Mouse (Mus musculus) heart, postnatal 25 days (tissue): ENCODE measurements at regions not wholly inside any gene's neighbourhood (a gene's known extent, or its start where the extent isn't known, plus 50 kb on each side); places are given as distances from the start of the nearest gene placed in this dataset.
A peak's percentile ranks its signal among the peaks of the same experiment; 100 is the strongest.

Experiments used
- DNase-seq: peaks from one replicate; pipeline ENCODE4 v3.0.0; 2022; ENCODE audit warnings: low spot score
- intact Hi-C: fragments of 180-260 bp; cut with DNase I; formaldehyde crosslinking; loops from one replicate; pipeline ENCODE4 v1.15.1; 2025

GRCm38 (mm10) chr14:67626181-67626580, 1617.2 kb upstream of the Gulo start:
- no peak for DNase-seq
- intact Hi-C loops: loop anchor here (10.0 kb wide), 1 partner anchor 581 kb away; no protein-coding TSS in a partner anchor

- DNase-seq: no peak
Measured at GRCm38 (mm10) chr14:67623841-67624480, 1615.0 kb upstream of the Gulo start.

GRCm38 (mm10) chr14:67622911-67623310, 1613.9 kb upstream of the Gulo start:
- intact Hi-C loops: loop anchor here (5.0 to 10.0 kb wide), 2 partner anchors 256 to 578 kb away; no protein-coding TSS in a partner anchor
- no peak for DNase-seq

More at GRCm38 (mm10) chr14:67623841-67624480, 1615.0 kb upstream of the Gulo start:
- intact Hi-C loops: loop anchor here (5.0 to 10.0 kb wide), 2 partner anchors 257 to 579 kb away; no protein-coding TSS in a partner anchor

- intact Hi-C loops: loop anchor here (5.0 to 10.0 kb wide), 2 partner anchors 254 to 577 kb away; no protein-coding TSS in a partner anchor
- DNase-seq: no peak
Measured at GRCm38 (mm10) chr14:67621486-67621885, 1612.5 kb upstream of the Gulo start.

- intact Hi-C loops: loop anchor here (1.0 to 10.0 kb wide), 3 partner anchors 254 to 576 kb away; no protein-coding TSS in a partner anchor
Measured at GRCm38 (mm10) chr14:67620854-67621476, 1612.0 kb upstream of the Gulo start.

GRCm38 (mm10) chr14:67619571-67619970, 1610.6 kb upstream of the Gulo start:
- DNase-seq: no peak
- intact Hi-C loops: no loop called here

More at GRCm38 (mm10) chr14:67620854-67621476, 1612.0 kb upstream of the Gulo start:
- peak; percentile 58 for DNase-seq

GRCm38 (mm10) chr14:67614369-67614768, 1605.4 kb upstream of the Gulo start:
- DNase-seq: no peak
- intact Hi-C loops: no loop called here

GRCm38 (mm10) chr14:67613691-67614090, 1604.7 kb upstream of the Gulo start:
- DNase-seq: no peak
- intact Hi-C loops: no loop called here

- DNase-seq: no peak
- intact Hi-C loops: no loop called here
Measured at GRCm38 (mm10) chr14:67613221-67613620, 1604.2 kb upstream of the Gulo start.

- intact Hi-C loops: no loop called here
- no peak for DNase-seq
Measured at GRCm38 (mm10) chr14:67612471-67612870, 1603.5 kb upstream of the Gulo start.

GRCm38 (mm10) chr14:67608262-67608661, 1599.3 kb upstream of the Gulo start:
- intact Hi-C loops: no loop called here
- DNase-seq: no peak

- no peak for DNase-seq
- intact Hi-C loops: loop anchor here (5.0 kb wide), 1 partner anchor 331 kb away; no protein-coding TSS in a partner anchor
Measured at GRCm38 (mm10) chr14:67602960-67603359, 1594.0 kb upstream of the Gulo start.

GRCm38 (mm10) chr14:67599734-67600133, 1590.7 kb upstream of the Gulo start:
- intact Hi-C loops: loop anchor here (2.0 to 5.0 kb wide), 3 partner anchors 231 to 387 kb away; no protein-coding TSS in a partner anchor
- DNase-seq: no peak

- DNase-seq: no peak
- intact Hi-C loops: no loop called here
Measured at GRCm38 (mm10) chr14:67588627-67589026, 1579.6 kb upstream of the Gulo start.

- intact Hi-C loops: no loop called here
- DNase-seq: no peak
Measured at GRCm38 (mm10) chr14:67584456-67585048, 1575.5 kb upstream of the Gulo start.

- intact Hi-C loops: no loop called here
- no peak for DNase-seq
Measured at GRCm38 (mm10) chr14:67582201-67582782, 1573.3 kb upstream of the Gulo start.

- intact Hi-C loops: no loop called here
- no peak for DNase-seq
Measured at GRCm38 (mm10) chr14:67574346-67574949, 1565.4 kb upstream of the Gulo start.

- intact Hi-C loops: no loop called here
- DNase-seq: no peak
Measured at GRCm38 (mm10) chr14:67573451-67573995, 1564.5 kb upstream of the Gulo start.

GRCm38 (mm10) chr14:67569744-67570322, 1560.8 kb upstream of the Gulo start:
- intact Hi-C loops: no loop called here
- no peak for DNase-seq
